Mouse (Mus musculus): ENCODE data around the gene D830030K20Rik.
"Not testable (repeated sequence)": the region's sequence is repeated elsewhere in the genome, so short reads cannot be mapped to it uniquely, and the experiment has no call there.

D830030K20Rik gene

DNA sequence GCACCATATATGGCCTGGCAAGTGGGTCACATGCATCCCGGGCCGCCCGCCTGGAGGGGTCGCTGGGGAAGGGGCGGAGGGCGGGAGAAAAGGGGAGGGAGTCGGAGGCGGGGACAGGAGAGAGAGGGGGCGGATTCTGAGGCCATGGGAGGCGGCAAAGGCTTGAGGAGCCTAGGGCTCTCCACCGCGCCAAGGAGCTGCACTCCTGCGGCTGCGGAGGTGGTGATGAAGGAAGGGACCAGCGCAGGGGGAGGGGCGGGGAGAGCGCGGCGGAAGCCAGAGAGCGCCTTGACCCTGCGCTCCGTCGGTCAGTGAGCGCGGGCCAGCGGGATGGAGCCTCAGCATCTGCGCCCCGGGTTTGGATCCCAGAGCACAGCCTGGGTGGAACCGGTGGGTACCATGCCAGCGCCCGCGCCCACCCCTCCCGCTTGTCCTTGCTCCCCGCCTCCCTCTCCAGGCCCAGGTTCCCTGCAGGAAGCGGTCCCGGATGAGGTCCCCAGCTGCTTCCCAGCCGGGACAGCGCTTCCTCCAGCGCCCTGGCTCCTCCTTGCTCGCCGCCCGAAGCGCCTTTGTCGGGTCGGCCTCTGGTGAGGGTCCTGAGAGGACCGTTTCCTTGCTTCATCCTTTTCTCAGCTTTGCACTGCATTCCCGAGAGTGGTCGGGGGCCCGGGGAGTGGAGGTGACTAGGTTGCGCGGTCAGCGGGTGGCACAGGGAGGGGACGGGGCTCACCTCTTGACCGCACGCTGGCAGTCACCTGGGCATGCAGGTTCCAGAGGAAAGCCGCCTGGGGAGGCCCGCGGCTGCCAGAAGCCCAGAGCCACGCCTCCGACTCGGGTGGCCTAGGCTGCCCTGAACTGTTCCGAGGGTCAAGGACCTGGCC is at the start of gene D830030K20Rik:
TSS of gene D830030K20Rik (plus strand) at position 217 of the 881 bp plus-strand sequence.
- DNase-seq = peak; percentile 1

DNA sequence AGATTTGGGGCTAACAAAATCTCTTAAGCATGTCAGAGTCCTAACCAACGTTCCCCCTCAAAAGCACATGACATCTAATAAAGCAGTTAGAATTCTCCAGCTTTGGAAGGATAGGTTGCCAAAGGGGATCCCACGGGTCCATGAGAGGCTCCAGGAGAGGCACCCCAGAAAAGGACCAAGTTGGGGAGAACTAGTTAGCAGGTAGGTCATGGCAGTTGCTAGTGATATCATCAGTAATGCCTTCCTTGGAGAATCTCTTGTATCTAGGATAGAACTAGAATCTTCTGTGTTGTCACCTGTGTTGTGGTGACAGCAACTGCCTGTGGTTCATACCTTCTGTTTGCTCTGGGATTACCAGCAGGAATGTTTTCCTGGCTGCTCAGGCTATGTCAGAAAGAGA is 20.3 kb upstream of the D830030K20Rik start, which contains the start of gene Gm5795:
TSS of gene Gm5795 (plus strand) at position 301 of the 400 bp plus-strand sequence.
- not testable (repeated sequence) for DNase-seq

DNA sequence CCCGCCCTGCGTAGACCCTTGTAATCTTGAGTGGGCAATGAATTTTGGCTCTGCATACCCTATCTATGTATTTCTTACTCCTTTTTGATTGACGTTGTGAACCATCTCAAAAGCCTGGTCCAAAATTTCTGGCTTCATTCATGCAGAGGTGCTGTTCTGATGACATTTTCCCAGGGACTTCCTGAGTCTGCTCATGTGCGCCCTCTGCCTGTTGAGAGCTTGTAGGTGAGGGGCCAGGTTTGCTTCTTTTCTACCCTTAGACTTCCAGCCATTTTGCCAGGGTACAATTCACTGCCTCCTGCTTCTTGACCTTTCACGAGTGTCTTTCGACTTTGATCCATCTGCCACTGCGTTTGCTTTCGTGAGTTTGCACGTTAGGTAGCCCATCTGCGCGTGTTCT is 1.1 kb downstream of the D830030K20Rik start:
- DNase-seq = peak; percentile 34

DNA sequence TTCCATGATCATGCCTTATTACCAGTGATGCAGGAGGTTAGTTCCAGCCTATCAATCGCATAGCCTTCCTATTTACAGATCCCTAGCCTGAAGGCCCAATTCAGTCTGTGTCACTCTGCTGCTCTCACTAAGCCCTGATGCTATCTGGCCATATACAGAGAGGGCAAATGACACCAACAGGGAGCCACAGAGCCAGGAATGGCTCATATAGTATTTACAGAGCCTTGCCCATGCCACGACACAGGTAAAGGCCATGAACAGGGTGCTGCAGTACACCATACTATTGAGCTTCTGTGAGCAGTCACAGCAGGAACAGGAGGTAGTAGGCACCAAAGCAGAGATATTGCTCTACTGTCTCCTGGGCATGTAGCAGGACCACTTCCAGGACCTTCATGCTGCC is 54.2 kb downstream of the D830030K20Rik start:
- not testable (repeated sequence) for DNase-seq
